Mouse (Mus musculus) liver, adult (tissue): ENCODE measurements around the gene Ccdc171.

Source experiments
- GATA4 ChIP-seq: IDR thresholded peaks from 2 replicates; pipeline ENCODE4 v1.6.1; 2014; ENCODE audit warnings: mild to moderate bottlenecking, low read length; ENCODE audit not compliant: insufficient replicate concordance

Ccdc171 gene

DNA sequence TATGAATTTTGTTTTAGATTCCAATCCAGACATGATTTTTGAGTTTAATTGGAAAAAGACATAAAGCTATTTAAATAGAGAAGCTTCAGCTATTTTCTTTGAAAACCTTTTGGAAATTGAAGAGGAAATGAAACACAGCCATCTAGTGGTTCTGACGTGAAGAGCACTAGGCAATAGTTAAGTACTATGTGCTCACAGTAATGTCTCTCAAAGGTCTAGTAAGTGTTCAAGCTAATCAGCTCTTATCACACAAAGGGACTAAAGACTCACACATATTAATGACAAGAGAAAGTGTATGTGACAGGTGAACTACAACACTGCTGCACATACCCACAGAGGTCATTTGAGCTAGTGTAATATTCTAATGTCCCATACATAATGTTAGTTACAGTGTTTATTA is 54.8 kb downstream of the Ccdc171 start:
- TF ChIP-seq GATA4: no peak

- no peak for TF ChIP-seq GATA4
Observed at GRCm38 (mm10) chr4:83587563-83587962, 62.2 kb downstream of the Ccdc171 start.

- 0 out of 2 replicates have a peak, but pooled peaks have one; percentile 16 for TF ChIP-seq GATA4
Observed at GRCm38 (mm10) chr4:83596486-83596885, 71.1 kb downstream of the Ccdc171 start.

- no peak for TF ChIP-seq GATA4
Observed at GRCm38 (mm10) chr4:83611111-83611510, 85.8 kb downstream of the Ccdc171 start.

DNA sequence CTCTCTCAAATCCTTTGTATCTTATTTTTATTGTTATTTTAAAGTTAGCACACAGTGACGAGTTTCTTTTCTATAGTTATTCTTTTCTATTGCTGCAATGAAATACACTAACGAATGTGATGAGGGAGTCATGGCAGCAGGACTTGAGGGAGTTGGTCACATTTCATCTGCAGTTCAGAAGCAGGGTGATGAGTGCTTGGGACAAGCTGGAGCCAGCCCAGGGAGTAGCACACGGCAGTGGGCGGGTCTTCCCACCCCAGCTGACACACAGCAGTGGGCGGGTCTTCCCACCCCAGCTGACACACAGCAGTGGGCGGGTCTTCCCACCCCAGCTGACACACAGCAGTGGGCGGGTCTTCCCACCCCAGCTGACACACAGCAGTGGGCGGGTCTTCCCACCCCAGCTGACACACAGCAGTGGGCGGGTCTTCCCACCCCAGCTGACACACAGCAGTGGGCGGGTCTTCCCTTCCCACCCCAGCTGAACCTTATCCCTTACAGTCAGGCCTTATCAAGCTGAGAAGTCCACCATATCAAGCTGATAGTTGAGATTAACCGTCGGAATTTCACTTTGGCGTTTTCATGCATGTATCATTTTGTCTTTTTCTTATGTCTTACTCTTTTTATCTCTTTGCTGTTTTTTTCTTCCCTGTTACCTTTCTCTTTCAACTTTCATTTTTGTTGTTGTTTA is 97.8 kb downstream of the Ccdc171 start:
- peak; percentile 6; the same call in 1 of the 2 replicates for TF ChIP-seq GATA4

DNA sequence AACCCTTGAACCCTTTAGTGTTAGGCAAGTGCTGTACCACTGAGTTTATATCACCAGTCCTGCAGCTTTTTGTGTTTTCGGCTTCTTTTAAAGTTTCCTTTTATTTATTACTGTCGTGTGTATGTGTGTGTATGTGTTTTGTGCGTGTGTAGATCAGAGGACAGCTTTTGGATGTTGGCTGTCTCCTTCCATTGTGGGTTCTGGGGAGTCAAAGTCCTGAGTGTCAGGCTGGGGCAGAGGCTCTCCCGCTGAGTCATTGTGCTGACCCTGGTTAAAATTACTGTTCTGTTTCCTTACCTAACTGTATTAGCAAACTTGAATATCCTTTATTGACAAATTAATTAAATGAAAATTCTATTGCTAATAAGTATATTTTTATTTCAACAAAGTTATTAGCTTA is 98.4 kb downstream of the Ccdc171 start:
- TF ChIP-seq GATA4: no peak

- TF ChIP-seq GATA4: no peak
Observed at GRCm38 (mm10) chr4:83651453-83651852, 126.1 kb downstream of the Ccdc171 start.

- TF ChIP-seq GATA4: no peak
Observed at GRCm38 (mm10) chr4:83655396-83655795, 130.1 kb downstream of the Ccdc171 start.

DNA sequence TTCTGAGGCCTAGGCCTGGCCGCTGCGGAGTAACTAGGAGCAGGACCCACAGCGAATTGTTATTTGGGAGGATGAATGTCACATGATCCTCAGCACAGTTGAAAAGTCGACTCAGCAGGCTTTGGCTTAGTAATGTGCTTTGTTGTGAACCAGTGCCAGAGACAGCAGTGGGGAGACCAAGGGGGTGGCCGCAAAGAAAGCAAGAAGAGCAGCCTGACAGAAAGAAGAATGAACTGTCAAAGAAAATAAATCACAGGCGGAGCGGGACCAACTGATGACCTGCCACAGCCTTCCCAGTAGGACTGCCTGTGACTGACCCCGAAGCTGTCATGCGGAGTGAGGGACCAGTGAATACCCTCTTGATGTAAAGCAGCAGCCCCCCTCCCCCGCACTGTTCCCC is 131.2 kb downstream of the Ccdc171 start:
- no peak for TF ChIP-seq GATA4

- TF ChIP-seq GATA4: no peak
Observed at GRCm38 (mm10) chr4:83657021-83657420, 131.7 kb downstream of the Ccdc171 start.

- TF ChIP-seq GATA4: no peak
Observed at GRCm38 (mm10) chr4:83658415-83658814, 133.1 kb downstream of the Ccdc171 start.

DNA sequence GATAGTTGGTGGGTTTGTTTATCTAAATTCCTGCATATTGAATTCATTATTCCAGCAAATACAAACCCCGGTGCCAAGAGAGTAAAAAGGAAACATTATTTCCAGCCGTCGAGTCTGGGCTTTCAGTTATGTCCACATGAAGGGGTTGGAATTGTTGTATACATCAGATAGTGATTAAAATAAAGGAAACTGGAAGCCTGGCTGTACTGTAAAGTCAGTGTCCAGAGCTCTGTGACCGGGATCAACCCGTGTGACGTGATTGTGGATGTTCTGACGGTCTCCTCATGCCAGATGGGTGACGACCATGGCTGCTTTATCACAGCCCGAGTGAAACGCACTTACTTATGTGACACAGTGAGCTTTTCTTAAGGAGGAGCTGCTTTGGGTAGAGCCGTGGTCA is 134.1 kb downstream of the Ccdc171 start:
- no peak for TF ChIP-seq GATA4

DNA sequence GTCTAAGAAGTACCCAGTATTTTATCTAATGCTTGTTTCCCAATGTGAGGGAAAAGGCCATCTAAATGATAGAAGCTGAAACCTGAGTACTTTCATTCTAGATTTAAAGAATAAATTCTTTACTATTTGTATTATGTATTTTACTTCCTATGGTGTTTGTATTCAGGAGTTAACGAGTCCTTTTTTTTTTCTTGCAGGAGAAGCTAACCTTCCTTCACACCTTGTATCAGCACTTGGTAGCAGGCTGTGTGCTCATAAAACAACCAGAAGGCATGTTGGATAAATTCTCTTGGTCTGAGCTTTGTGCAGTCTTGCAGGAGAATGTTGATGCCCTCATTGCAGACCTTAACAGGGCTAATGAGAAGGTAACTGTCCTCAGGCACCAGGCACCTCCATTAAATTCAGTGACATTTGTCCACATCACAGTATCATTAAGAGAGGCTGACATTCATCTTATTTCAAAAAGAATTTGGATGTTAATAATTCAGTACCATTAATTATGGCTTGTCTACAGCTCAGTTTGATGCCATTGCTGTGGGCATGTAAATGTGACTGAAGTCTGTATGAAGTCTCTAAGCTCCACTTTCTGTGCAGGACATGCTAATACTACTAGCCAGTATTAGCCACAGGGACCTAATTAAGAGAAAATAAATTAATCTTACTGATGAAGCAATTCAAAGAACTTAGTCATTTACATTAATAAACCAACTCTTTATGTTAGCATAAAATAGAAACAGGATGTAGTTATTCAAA is 136.3 kb downstream of the Ccdc171 start:
- no peak for TF ChIP-seq GATA4

DNA sequence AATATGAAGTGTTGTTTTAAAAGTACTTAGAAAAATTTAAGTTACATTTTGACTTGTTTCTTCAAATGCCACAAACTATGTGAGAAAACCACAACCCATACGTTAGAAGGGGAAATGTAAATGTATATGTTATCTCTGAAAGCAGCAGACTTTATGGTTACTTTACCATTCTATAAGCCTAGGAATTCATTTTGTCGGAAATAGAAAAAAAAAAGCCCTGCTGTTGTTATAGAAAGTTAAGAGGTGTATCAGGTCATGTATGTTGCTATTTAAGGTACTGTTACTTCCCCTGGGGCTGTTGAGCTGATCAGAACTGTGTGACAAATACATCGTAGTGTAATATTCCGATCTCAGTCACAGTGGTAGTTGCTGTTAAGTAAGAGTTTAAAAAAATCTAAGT is 137.0 kb downstream of the Ccdc171 start:
- TF ChIP-seq GATA4: no peak

GRCm38 (mm10) chr4:83669552-83669951 is 144.2 kb downstream of the Ccdc171 start:
- TF ChIP-seq GATA4: no peak

DNA sequence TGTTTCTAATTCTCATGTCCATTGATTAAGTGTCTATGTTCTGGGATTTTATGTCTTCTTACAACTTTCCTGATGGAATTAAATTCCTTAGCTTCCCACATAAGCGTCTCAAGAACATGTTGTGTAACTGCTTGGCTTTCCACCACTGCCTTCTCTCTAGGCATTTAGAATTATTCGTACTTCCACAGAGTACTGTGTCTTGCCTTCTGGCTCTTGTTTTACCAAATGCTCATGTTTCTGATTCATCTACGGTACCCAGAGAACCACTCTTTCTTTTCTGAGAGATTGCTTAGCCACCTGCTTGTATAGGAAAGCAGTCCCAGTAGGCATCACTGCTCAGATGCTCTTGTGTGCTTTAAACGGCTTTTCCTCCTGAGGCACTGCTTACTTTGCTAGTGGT is 151.1 kb downstream of the Ccdc171 start:
- no peak for TF ChIP-seq GATA4

DNA sequence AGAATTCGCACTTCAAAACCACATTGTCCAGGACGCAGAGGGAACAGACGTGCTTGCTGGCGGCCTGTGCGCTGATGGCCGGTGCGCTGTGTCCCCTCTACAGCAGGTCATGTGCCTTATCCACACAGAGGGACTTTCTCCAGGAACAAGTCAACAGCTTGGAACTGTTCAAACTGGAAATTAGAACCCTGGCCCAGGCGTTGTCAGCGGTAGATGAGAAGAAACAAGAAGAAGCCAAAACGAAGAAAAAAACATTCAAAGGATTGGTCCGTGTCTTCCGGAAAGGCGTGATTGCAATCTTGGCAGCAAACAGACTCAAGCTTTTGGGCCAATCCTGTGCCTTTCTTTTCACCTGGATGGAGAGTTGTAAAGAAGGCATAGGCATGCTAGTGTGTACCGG is 155.7 kb downstream of the Ccdc171 start:
- no peak for TF ChIP-seq GATA4

- no peak for TF ChIP-seq GATA4
Observed at GRCm38 (mm10) chr4:83682866-83683265, 157.5 kb downstream of the Ccdc171 start.
